Mouse (Mus musculus): ENCODE measurements around the gene Sdk2. TPM values are rescaled to one million over a fixed set of nuclear protein-coding genes. Genes with fewer than 3 reads are reported as not detected.

Sdk2 gene
- polyA plus RNA-seq, 1 experiment from 2014 or later = 1.1 TPM

GRCm38 (mm10) chr11:114044373-114044772 lies 22.5 kb downstream of the Sdk2 start:
- Histone ChIP-seq H3K9ac (no peak overlapping the region), H3K9me3 (replicated peaks) (no peaks in the 10 kb centered on the region), H3K27ac (no peak overlapping the region), H3K27me3 (replicated peaks) (no peaks in the 10 kb centered on the region), H3K4me2 (no peak overlapping the region), H3K4me1 (peaks cover 13% of the 10 kb centered on the region), H3K36me3 (no peaks in the 10 kb centered on the region), H3K4me3 (no peak overlapping the region)
- ATAC-seq = no peak
- WGBS (ENCODE audit: insufficient replicate concordance) = 58% methylated on average over 4 of the region's 4 CpGs

GRCm38 (mm10) chr11:114043530-114043929 lies 23.3 kb downstream of the Sdk2 start:
- Histone ChIP-seq H3K4me2 (no peak overlapping the region), H3K9me3 (replicated peaks) (no peaks in the 10 kb centered on the region), H3K27ac (no peak overlapping the region), H3K4me3 (no peak overlapping the region), H3K27me3 (replicated peaks) (no peaks in the 10 kb centered on the region), H3K9ac (no peak overlapping the region), H3K36me3 (no peaks in the 10 kb centered on the region), H3K4me1 (peaks cover 8% of the 10 kb centered on the region)
- 57% methylated on average over 7 of the region's 7 CpGs for WGBS (ENCODE audit: insufficient replicate concordance)
- ATAC-seq = no peak

- Histone ChIP-seq H3K4me1 (peaks cover 8% of the 10 kb centered on the region), H3K27ac (0 out of 2 replicates have a peak overlapping the region, but pooled peaks have one; percentile 21), H3K4me2 (no peak overlapping the region), H3K9me3 (replicated peaks) (no peaks in the 10 kb centered on the region), H3K27me3 (replicated peaks) (no peaks in the 10 kb centered on the region), H3K36me3 (no peaks in the 10 kb centered on the region), H3K4me3 (no peak overlapping the region), H3K9ac (no peak overlapping the region)
- WGBS (ENCODE audit: insufficient replicate concordance) = 37% methylated on average over 10 of the region's 10 CpGs
- 0 out of 2 replicates have a peak, but pooled peaks have one; percentile 9 for ATAC-seq
Observed at GRCm38 (mm10) chr11:114040391-114041035, 26.3 kb downstream of the Sdk2 start.

- no peaks in the 10 kb centered on the region for H3K27me3 ChIP-seq (replicated peaks)
- H3K27ac ChIP-seq = no peak overlapping the region
- WGBS (ENCODE audit: insufficient replicate concordance) = 66% methylated on average over 8 of the region's 8 CpGs
- H3K9ac ChIP-seq = no peak overlapping the region
- no peak for ATAC-seq
- no peaks in the 10 kb centered on the region for H3K9me3 ChIP-seq (replicated peaks)
- peaks cover 8% of the 10 kb centered on the region for H3K4me1 ChIP-seq
- H3K4me2 ChIP-seq = no peak overlapping the region
- no peaks in the 10 kb centered on the region for H3K36me3 ChIP-seq
- no peak overlapping the region for H3K4me3 ChIP-seq
Observed at GRCm38 (mm10) chr11:114038036-114038435, 28.8 kb downstream of the Sdk2 start.

GRCm38 (mm10) chr11:114031491-114031890 lies 35.4 kb downstream of the Sdk2 start:
- WGBS (ENCODE audit: insufficient replicate concordance) = 73% methylated on average over 10 of the region's 10 CpGs
- peaks cover 12% of the 10 kb centered on the region for H3K4me1 ChIP-seq
- no peak overlapping the region for H3K9ac ChIP-seq
- H3K27me3 ChIP-seq (replicated peaks) = no peaks in the 10 kb centered on the region
- no peak overlapping the region for H3K27ac ChIP-seq
- no peaks in the 10 kb centered on the region for H3K9me3 ChIP-seq (replicated peaks)
- no peak overlapping the region for H3K4me2 ChIP-seq
- no peaks in the 10 kb centered on the region for H3K36me3 ChIP-seq
- no peak overlapping the region for H3K4me3 ChIP-seq
- ATAC-seq = no peak

GRCm38 (mm10) chr11:114030214-114030613 lies 36.6 kb downstream of the Sdk2 start:
- Histone ChIP-seq H3K36me3 (no peaks in the 10 kb centered on the region), H3K27ac (no peak overlapping the region), H3K9ac (no peak overlapping the region), H3K4me2 (no peak overlapping the region), H3K4me3 (no peak overlapping the region), H3K9me3 (replicated peaks) (no peaks in the 10 kb centered on the region), H3K27me3 (replicated peaks) (no peaks in the 10 kb centered on the region), H3K4me1 (peaks cover 12% of the 10 kb centered on the region)
- WGBS (ENCODE audit: insufficient replicate concordance) = 57% methylated on average over 7 of the region's 7 CpGs
- ATAC-seq = no peak

GRCm38 (mm10) chr11:114028512-114028911 lies 38.3 kb downstream of the Sdk2 start:
- Histone ChIP-seq H3K36me3 (no peaks in the 10 kb centered on the region), H3K27me3 (replicated peaks) (no peaks in the 10 kb centered on the region), H3K4me3 (no peak overlapping the region), H3K27ac (peak overlapping the region; percentile 36; the same call in 1 of the 2 replicates), H3K4me1 (peaks cover 12% of the 10 kb centered on the region), H3K9me3 (replicated peaks) (no peaks in the 10 kb centered on the region), H3K4me2 (no peak overlapping the region), H3K9ac (no peak overlapping the region)
- ATAC-seq = no peak
- 42% methylated on average over 6 of the region's 6 CpGs for WGBS (ENCODE audit: insufficient replicate concordance)

GRCm38 (mm10) chr11:114028021-114028420 lies 38.8 kb downstream of the Sdk2 start:
- ATAC-seq = no peak
- peak overlapping the region; percentile 36; the same call in 1 of the 2 replicates for H3K27ac ChIP-seq
- 25% methylated on average over 6 of the region's 6 CpGs for WGBS (ENCODE audit: insufficient replicate concordance)

GRCm38 (mm10) chr11:114025056-114025455 lies 41.8 kb downstream of the Sdk2 start:
- WGBS (ENCODE audit: insufficient replicate concordance) = 64% methylated on average over 2 of the region's 2 CpGs
- Histone ChIP-seq H3K4me2 (no peak overlapping the region), H3K27ac (no peak overlapping the region), H3K27me3 (replicated peaks) (no peaks in the 10 kb centered on the region), H3K9ac (no peak overlapping the region), H3K4me1 (peaks cover 11% of the 10 kb centered on the region), H3K36me3 (no peaks in the 10 kb centered on the region), H3K4me3 (no peak overlapping the region), H3K9me3 (replicated peaks) (no peaks in the 10 kb centered on the region)
- no peak for ATAC-seq

More at GRCm38 (mm10) chr11:114028021-114028420, 38.8 kb downstream of the Sdk2 start:
- Histone ChIP-seq H3K4me1 (peaks cover 12% of the 10 kb centered on the region), H3K36me3 (no peaks in the 10 kb centered on the region), H3K9ac (no peak overlapping the region), H3K9me3 (replicated peaks) (no peaks in the 10 kb centered on the region), H3K27me3 (replicated peaks) (no peaks in the 10 kb centered on the region), H3K4me2 (no peak overlapping the region), H3K4me3 (no peak overlapping the region)

GRCm38 (mm10) chr11:114023965-114024364 lies 42.9 kb downstream of the Sdk2 start:
- no peak for ATAC-seq
- H3K27me3 ChIP-seq (replicated peaks) = no peaks in the 10 kb centered on the region
- 44% methylated on average over 1 of the region's 1 CpGs for WGBS (ENCODE audit: insufficient replicate concordance)
- H3K36me3 ChIP-seq = no peaks in the 10 kb centered on the region
- no peak overlapping the region for H3K27ac ChIP-seq
- no peak overlapping the region for H3K9ac ChIP-seq
- H3K4me1 ChIP-seq = peaks cover 7% of the 10 kb centered on the region; the same call in 1 of the 2 replicates
- H3K9me3 ChIP-seq (replicated peaks) = no peaks in the 10 kb centered on the region
- H3K4me2 ChIP-seq = no peak overlapping the region
- no peak overlapping the region for H3K4me3 ChIP-seq

GRCm38 (mm10) chr11:114022166-114022565 lies 44.7 kb downstream of the Sdk2 start:
- H3K36me3 ChIP-seq = no peaks in the 10 kb centered on the region
- no peak overlapping the region for H3K9ac ChIP-seq
- H3K4me1 ChIP-seq = no peaks in the 10 kb centered on the region
- no peak overlapping the region for H3K4me2 ChIP-seq
- ATAC-seq = no peak
- H3K4me3 ChIP-seq = no peak overlapping the region
- WGBS (ENCODE audit: insufficient replicate concordance) = 40% methylated on average over 4 of the region's 4 CpGs
- no peaks in the 10 kb centered on the region for H3K9me3 ChIP-seq (replicated peaks)
- H3K27ac ChIP-seq = no peak overlapping the region
- no peaks in the 10 kb centered on the region for H3K27me3 ChIP-seq (replicated peaks)

- H3K4me2 ChIP-seq = no peak overlapping the region
- no peak overlapping the region for H3K9ac ChIP-seq
- no peaks in the 10 kb centered on the region; the same call in 1 of the 2 replicates for H3K27me3 ChIP-seq (replicated peaks)
- no peaks in the 10 kb centered on the region for H3K9me3 ChIP-seq (replicated peaks)
- H3K4me3 ChIP-seq = no peak overlapping the region
- H3K36me3 ChIP-seq = no peaks in the 10 kb centered on the region
- ATAC-seq = no peak
- H3K27ac ChIP-seq = no peak overlapping the region
- 56% methylated on average over 11 of the region's 11 CpGs for WGBS (ENCODE audit: insufficient replicate concordance)
- 0 out of 2 replicates have a peak, but pooled peaks cover 3% of the 10 kb centered on the region for H3K4me1 ChIP-seq
Observed at GRCm38 (mm10) chr11:114019087-114019486, 47.8 kb downstream of the Sdk2 start.

Measured in liver, embryonic 12.5 days (tissue).